Mouse (Mus musculus) megakaryocyte progenitor cell, adult 5-6 weeks (primary cell): ENCODE results near the gene Agap1. TPM values are rescaled to one million over a fixed set of nuclear protein-coding genes. Genes with fewer than 3 reads are reported as not detected.

Source experiments
- ATAC-seq: replicated peaks from 2 replicates; pipeline ENCODE4 v1.8.0; 2016; ENCODE audit warnings: mild to moderate bottlenecking, moderate TSS enrichment, inconsistent platforms; ENCODE audit not compliant: poor library complexity
- total RNA-seq, 2 experiments: library from RNA; stranded (forward) in 1 of 2; stranded (reverse) in 1 of 2; fragments of 157-497, 149-512 nt in 1 of 2; fragments of 200-1000 nt in 1 of 2; gene quantifications; 2 replicates each; pipeline versions ENCODE4 v1.2.3 to v1.2.4; 2015 to 2017

Gene Agap1
- 7.8 and 9.4 TPM in 2 replicates for total RNA-seq (2015)
- 5.8 and 6.8 TPM in 2 replicates for total RNA-seq (2017)

DNA sequence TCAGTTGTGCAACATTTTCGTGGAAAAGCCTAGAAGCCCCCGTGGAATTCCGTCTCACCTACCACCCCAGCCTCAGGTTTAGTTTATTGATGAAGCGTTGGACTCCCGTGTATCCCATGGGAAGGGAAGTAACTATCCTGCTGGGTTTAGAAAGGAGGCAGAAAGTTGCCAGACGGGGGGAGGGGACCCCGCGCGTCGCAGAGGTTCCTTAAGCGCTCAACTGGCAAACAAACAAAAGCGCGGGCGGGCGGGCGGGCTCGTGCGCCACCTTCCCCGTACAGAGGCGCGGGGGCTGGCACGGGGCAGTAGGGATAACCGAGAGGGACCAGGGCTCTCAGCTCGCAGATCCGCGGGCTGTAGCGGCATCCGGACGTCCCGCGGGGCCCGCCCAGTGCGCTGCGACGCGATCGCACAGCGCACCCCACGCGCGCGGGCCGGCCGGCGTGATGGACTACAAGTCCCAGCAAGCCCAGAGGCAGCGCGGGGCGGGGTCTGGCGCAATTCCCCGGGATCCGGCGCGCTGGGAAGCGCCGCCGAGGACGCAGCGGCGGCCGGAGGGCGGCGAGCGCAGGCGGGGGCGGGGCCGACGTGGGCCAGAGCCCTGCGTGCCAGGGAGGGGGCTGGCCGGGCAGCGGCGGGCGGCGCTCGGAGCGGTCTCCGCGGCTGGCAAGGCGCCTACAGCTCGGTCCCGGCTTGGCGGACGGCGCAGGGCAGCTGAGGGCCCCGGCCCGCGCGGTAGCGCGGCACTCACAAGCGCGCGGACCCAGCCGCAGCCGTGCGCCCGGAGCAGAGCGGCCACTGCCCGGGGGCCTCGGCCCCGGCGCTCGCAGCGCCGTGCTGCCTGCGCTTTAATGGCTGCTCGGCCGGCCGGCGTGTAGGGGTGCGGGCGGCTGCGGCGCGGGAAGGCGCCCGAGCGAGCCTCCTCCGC, at the start of gene Agap1:
Agap1 (plus strand) TSS at position 611 of the 928 bp plus-strand sequence.
- ATAC-seq: peak; percentile 73

DNA sequence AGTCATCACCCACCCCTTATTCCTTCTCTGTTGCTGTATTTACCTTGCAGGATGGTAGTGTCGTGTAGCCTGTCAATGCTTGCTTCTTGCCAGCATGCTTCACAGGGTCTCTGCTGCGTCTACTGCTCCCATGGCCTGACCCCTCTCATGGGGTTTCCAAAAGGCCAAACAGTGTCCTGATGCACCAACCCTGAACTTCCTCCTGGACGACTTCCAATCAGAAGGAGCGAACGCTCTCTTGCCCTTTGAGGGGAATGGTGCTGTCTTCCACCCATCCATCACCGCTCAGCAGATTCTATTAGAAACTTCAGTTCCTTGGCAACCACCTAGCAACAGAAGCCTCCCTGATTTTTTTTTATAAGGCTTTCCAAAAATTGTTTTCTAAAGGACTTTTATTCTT, 48.6 kb upstream of the Agap1 start:
- no peak for ATAC-seq

DNA sequence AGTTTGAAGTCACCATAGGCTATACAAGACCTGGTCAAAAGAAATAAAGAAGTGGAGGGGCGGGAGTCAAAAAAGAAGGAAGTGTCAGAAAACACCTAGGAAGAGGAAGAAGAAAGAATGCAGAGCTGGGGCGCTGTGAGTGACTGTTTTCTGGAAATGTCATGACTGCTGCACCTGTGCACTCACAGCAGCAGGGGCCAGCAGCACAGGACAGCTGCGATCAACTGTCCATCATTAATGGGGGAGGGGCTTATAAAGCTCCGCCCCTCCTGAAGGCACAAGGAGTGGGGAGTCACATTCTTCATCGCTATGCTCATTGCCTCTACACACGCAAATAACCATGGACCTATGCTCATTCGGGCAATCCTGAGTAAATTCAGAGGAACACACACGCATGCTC, 46.6 kb upstream of the Agap1 start:
- ATAC-seq: no peak

DNA sequence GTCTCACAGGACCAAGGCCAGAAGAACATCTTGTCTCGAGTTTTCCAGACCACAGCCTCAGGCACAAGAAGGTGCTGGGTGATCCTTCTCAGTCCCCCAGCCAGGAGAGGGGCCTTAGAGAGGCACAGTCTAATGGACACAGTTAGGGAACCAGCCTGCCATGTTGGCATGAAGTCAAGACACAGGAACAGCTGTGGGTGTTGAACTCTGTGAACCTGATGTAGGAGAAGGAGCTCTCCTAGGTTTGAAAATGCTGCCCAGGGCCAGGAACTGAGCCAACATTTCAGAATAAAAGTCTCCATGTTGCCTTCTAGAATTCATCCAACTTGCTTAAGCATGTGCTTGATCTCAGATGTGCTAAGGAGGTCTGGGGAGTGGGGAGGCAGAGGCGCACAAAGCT, 41.5 kb upstream of the Agap1 start:
- no peak for ATAC-seq

DNA sequence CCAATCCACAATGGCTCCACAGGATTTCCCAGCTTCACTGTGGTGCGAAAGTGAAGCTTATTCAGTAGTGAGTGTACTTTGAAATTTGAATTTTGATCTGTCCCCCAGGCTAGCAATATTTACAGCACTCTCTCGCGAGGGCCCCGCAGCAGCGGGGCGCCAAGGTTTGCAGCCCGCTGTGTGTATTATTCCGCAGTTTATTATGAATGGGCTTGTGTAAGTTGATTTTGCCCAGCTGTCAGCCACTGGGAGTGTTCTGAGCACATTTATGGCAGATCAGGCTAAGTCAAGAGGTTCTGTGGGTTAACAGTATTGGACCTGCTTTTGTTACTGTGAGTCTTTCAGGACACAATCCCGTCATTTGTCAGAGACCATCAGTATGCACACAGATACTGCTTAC, 40.0 kb upstream of the Agap1 start:
- no peak for ATAC-seq

DNA sequence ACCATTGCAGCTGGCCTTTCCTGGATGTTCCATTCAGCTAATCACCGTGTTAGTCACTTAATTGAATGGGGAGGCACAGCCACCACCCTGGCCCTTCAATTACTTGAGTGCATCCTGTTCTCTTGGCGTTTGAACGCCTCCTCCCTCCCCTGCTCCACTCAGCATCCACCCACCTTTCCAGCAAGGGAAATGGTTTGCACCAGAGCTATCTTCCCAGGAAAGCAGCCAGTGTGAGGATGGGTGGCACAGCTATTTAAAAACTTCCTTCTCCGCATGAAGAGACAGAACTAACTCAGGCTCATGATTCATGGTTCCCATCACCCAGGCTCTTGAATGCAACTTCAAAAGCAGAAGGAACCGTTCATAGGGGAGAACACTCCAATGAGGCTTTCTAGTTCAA, 37.7 kb upstream of the Agap1 start:
- ATAC-seq: no peak

DNA sequence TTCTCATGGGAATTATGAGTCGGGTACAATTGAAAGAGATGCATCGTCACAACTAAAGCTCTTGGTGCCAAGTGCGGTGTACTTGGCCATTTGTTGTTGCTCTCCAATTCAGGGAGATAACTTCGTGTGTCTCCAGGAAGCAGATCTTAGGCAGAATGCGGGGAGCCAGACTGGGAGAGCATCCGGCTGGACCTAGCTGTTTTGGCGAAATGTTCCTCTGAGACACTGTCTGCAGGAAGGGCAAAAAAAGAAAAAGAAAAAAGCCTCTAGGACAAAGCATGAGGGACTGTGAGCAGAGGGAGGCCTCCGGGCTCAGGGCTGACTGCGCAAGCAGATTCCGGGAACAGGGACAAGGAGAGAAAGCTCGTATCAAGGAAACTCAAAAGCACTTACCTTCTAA, 34.0 kb upstream of the Agap1 start:
- ATAC-seq: no peak

DNA sequence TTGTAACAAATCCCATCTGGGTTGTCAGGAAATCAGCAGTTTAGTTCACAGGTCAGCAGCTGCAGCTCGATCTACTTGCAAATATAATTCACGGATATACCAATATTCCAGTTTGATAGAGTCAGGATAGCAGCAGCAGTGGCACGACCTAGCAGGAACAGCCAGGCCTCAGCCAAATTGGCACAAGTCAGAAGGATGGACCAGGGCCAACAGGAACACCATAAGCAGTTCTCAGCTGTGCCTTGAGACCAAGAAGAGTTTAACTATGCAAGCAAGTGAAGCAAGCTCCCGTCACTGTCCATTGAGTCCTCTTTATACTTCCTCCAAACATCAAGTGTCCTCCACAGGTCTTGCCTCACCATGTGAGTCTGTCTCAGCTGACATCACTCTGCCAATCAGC, 33.2 kb upstream of the Agap1 start:
- no peak for ATAC-seq

DNA sequence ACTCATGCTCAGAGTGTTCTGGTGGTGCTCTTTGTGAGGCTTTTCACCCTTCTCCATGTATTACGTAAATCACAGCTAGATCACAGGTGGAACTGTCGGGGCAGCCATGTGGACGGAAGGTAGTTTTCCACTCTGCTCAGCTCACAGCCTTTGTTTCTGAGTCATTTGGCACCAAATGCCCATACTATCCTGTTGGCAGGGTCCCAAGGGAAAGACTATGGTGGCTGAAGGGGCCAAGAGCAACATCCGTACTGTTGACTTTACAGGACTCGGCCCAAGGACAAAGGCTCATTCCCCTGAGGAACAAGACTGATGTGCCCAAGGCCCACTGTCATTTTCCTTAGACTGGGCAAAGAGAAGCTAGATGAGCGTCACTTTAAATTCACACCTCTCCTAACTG, 30.0 kb upstream of the Agap1 start:
- no peak for ATAC-seq

DNA sequence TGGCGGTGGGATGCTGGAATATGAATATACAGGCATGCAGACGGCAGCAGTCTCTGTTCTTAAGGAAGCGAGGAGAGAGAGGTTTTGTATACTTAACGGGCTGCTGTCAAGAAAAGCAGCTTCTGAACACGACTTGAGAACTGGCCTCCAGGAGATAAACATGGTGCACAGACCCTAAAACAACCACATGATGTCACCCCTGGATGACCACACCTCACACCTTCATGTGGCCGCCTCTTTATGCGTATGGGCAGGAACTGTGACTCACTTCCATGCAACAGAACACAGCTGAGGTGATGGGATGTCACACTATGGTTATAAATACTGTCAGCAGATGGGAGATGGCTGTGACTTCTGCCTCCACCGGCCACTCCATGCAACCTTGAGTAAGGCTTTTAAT, 28.5 kb upstream of the Agap1 start:
- ATAC-seq: no peak

DNA sequence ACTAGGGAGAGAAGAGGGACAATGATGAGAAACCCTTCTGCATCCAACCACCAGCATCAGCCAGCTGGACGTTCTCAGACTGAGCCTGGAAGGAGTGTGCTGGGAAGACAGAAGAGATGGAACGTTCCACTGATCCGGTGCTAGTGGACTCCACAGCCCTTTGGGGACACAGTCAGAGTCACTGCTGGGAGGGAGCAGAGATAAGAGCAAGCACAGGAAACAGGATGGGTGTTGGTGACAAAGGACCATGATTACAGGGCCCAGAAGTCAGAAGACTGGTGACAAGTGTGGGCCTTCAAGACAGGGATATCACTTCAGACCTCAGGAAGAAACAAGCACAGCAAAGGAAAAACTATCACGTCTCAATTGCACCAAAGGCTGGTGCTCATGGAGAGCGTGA, 25.9 kb upstream of the Agap1 start:
- ATAC-seq: 0 out of 2 replicates have a peak, but pooled peaks have one; percentile 6

DNA sequence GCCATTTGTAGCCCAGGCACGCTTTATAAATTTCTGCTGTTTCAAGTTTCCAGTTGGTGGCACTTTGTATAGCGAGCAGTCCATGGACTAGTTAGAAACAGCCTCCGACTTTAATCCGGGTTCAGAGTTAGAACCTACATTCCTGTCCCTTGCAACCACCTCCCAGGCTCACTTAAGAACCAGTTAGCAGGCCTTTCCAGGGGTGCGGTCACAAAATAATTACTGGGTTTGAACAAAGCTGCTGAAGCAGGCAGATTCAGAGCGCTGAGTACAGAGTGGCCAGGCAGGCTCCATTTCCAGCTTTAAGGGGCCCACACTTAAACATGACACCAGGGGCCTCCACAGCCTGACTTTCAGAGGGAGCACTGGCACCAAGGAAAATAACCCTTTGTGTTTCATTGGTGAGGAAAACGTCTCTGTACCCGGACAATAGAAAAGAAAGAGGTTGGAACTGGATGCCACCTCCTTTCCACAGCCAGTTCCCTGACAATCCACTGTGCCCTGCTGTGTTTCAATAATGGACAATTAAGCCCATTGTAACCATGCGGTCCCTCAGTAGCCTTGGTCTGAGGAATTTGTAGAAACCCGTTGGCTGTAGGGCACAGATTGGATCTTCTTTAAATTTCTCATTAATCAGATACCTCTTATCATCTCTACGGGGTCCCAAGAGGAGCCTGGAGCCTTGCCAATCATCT, 24.5 kb upstream of the Agap1 start:
- ATAC-seq: no peak

DNA sequence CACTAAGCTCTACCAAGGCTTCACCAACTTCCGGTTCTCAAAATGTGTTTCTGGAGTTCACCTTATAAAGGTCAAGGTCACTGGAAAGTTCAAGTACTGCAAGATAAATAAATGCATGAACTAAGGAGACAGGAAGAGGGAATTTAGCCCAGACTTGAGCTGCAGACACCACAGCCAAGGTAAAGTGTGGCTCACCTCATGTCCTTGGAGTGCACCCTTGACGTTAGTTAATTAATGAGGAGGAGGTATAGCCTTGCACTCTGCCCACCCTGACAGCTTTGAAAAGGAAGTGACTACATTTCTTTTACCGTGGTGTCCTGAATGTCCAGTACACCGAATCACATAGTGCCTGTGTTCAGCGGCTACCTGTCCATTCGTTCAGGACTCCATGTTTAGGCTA, 15.3 kb upstream of the Agap1 start:
- ATAC-seq: no peak

DNA sequence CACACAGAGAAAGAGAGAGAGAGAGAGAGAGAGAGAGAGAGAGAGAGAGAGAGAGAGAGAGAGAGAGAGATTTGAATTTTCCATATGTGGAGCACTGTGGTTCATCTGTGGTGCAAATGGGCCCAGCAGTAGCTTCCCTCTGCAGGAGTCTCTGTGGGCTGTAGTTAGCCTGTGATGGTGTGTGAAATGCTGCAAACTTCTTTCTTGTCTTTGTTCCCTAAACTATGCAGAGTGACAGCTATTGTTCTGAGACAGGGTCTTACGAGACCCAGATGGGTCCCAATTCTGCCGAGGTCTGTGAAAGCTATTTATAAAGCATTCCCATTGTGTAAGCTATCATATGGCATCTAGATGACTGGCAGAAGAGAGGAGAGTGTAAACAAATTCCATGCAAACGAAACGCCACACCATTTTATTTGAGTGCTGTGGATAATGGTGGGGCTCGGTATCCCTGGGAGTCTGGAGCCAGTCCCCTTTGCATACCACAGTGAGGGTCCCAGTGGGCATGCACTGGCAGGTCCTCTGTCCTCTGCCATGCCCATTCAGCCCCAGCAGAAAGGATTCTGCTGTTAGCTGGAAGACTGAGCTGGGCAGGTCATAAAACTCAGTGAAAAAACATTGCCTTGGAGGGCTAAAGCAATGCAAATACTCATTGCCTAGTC, 13.2 kb upstream of the Agap1 start:
- ATAC-seq: no peak

DNA sequence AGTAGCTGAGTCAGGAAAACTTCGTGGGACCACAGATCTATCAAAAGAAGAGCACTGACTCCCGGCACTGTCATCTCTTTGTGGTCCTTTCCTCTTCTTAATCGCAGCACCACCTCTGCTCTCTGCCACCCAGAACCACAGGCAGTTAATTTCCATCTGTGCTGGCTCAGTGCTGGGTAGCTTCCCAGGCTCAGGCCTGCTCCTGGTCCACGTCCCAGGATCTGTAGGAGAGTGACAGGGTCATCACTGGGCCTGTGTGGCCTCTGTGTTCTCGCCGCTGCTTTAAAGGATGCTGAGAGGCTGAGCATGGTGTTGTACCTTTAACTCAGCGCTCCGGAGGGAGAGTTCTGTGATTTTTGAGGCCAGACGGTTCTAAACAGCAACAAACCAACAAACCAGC, 11.1 kb upstream of the Agap1 start:
- no peak for ATAC-seq

DNA sequence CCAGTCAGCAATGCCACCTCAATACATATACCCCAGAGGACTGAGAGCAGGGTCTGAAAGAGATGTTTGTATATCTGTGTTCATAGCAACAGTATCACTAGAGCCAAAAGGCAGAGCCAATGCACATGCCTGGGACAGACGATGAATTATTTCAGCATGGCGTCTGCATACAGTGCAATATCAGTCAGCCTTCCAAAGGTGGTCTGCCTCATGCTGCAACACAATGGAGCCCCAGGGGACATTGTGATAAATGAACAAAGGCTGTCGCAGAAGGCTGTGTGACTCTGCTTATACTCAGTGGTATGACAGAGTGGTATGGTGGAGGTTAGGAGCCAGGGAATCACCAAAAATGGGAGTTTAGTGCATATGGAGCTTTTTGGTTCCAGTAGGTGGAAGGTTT, 10.6 kb upstream of the Agap1 start:
- no peak for ATAC-seq

DNA sequence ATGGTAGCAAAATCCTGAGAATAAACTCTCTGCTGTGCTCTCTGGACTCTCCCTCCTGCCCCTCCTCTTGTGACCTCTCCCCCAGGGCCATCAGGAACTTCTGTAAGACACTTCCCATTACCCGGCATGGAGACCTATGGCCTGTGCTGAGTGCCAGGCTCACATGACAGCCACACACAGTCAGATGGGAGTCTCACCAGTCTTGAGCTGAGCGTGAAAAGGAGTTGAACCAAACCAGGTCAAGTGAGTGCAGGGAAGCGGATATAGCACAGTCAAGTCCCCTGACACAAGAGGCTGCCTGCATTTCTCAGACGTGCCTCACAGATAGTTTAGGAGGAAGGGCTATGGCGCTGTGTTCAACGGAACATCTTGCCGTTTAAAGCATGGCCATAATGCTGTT, 4.5 kb upstream of the Agap1 start:
- no peak for ATAC-seq

DNA sequence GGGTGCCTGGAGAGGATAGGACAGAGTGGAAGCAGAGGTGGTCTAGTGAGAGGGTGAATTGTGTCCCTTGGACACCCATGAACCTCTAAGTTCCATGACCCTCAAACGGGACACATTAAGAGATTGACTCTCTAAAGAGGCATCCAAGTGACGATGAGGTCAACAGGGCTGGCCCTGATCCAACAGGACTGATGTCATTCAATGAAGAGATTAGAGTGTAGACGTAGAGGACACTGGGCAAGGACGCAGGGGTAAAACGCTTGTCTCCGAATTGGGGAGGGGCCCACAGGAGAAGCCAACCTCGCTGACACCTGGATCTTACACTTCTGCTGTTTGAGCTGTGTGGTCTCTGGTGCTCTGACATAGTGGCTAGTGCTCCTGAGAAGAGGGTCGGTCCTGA, 2.5 kb upstream of the Agap1 start:
- ATAC-seq: no peak

DNA sequence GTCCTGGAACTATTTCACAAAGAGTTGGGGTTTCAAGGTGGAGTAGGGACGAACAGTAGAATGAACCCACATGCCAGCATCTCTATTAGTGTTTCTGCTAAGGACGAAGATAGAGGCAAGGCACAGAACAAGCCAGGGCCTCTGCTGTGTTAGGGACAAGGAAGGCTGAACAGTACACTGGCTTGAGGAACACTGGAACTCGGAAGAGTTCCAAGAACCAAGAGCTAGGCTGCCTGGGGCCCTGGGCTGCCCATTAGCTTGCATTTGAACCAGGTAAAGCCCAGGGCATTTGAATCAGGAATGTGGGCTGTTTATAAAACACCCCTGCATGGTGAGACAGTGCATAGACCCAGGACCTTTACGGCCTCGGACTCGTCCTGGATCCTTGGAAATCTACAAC, 940 bp upstream of the Agap1 start:
- ATAC-seq: no peak

DNA sequence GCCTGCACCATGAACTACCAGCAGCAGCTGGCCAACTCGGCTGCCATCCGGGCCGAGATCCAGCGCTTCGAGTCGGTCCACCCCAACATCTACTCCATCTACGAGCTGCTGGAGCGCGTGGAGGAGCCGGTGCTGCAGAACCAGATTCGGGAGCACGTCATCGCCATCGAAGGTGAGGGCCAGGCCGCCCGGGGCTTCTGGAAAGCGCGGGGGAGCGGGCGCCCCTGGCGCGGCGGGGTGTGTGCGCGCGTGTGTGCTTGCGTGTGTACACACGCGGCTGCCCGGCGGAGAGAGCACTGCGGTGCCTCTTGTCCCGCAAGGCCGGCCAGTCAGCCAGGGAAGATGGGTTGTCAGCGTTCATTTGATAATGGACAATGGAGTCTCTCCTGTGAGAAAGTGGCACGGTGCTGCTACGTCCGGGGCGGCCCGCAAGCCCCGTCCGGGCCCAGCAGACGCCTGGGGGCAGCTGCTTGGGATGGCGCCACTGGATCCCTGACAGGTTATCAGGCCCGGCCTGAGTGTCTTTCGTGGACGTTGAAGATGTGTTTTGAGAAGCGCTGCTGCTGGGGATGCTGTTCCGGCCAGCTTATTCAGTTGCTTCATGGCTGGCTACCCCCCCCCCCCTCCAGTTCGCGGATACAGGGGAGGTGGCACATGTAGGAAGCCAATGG, 950 bp downstream of the Agap1 start:
- 0 out of 2 replicates have a peak, but pooled peaks have one; percentile 9 for ATAC-seq

DNA sequence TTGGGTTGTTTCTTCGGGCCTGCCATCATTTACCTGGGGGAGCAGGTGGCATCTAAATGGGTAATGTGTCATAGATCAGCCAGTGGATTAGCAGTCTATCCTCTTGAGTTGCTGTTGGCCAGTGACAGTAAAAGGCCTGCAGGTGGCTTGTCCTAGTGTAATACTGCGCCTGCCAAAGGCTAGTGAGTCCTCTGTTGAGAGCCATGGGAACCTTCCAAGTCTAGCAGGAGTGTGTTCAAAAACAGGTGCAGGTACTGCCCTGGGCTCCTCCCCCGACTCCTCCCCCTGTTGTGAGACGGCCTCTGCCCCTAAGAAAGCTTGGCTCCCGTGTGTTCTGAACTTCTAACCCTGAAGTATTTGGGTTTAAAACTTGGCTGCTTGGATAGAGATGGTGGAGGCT, 1.9 kb downstream of the Agap1 start:
- 0 out of 2 replicates have a peak, but pooled peaks have one; percentile 6 for ATAC-seq
